Mouse (Mus musculus) midbrain, embryonic 13.5 days (tissue): Measurements from ENCODE around the gene Ptma. TPM values are rescaled to one million over a fixed set of nuclear protein-coding genes. Genes with fewer than 3 reads are reported as not detected.
"Not testable (repeated sequence)": the region's sequence is repeated elsewhere in the genome, so short reads cannot be mapped to it uniquely, and the experiment has no call there.

Experiments used
- ATAC-seq: fragments of 200-750 bp; cut with Nextera tagmentation; 2 replicates; pipeline ENCODE4 v1.8.0; 2017; ENCODE audit warnings: mild to moderate bottlenecking, moderate TSS enrichment, moderate library complexity
- H3K27ac ChIP-seq: fragments of 300-500 bp; sonication (generic); 2 replicates; pipeline ENCODE4 v1.5.1; 2015; ENCODE audit warnings: inconsistent platforms, mild to moderate bottlenecking, moderate library complexity
- H3K27me3 ChIP-seq: fragments of 300-500 bp; sonication (generic); 2 replicates; pipeline ENCODE4 v1.6.1; 2015; ENCODE audit warnings: mild to moderate bottlenecking, inconsistent platforms
- H3K36me3 ChIP-seq: fragments of 300-500 bp; sonication (generic); 2 replicates; pipeline ENCODE4 v1.6.1; 2015; ENCODE audit warnings: mild to moderate bottlenecking, inconsistent platforms
- H3K4me1 ChIP-seq: fragments of 300-500 bp; sonication (generic); replicated peaks from 2 replicates; pipeline ENCODE4 v1.6.1; 2015; ENCODE audit warnings: inconsistent platforms
- H3K4me2 ChIP-seq: fragments of 300-500 bp; sonication (generic); replicated peaks from 2 replicates; pipeline ENCODE4 v1.6.1; 2015; ENCODE audit warnings: moderate library complexity, mild to moderate bottlenecking, inconsistent platforms
- H3K4me3 ChIP-seq: fragments of 300-500 bp; sonication (generic); replicated peaks from 2 replicates; pipeline ENCODE4 v1.5.1; 2015; ENCODE audit warnings: mild to moderate bottlenecking, inconsistent platforms
- H3K9ac ChIP-seq: fragments of 300-500 bp; sonication (generic); replicated peaks from 2 replicates; pipeline ENCODE4 v1.6.1; 2015; ENCODE audit warnings: mild to moderate bottlenecking, inconsistent platforms
- H3K9me3 ChIP-seq: fragments of 300-500 bp; sonication (generic); 2 replicates; pipeline ENCODE4 v1.6.1; 2016; ENCODE audit warnings: mild to moderate bottlenecking, inconsistent platforms
- WGBS: fragments of 180-500 bp; shearing (Covaris S2); methylation state at CpG from one replicate; pipeline ENCODE4 v1.1.7; 2015; 5-methylcytosine and 5-hydroxymethylcytosine counted together
- polyA plus RNA-seq: library from polyadenylated mRNA; unstranded; fragments of >200 nt; fragmentation: Nextera tagmentation; extraction: Ambion mirVana; gene quantifications from 2 replicates; pipeline ENCODE4 v1.2.1, GENCODE M21; 2015

The Ptma gene
- polyA plus RNA-seq, 1 experiment from 2014 or later, result 2,381 TPM

DNA sequence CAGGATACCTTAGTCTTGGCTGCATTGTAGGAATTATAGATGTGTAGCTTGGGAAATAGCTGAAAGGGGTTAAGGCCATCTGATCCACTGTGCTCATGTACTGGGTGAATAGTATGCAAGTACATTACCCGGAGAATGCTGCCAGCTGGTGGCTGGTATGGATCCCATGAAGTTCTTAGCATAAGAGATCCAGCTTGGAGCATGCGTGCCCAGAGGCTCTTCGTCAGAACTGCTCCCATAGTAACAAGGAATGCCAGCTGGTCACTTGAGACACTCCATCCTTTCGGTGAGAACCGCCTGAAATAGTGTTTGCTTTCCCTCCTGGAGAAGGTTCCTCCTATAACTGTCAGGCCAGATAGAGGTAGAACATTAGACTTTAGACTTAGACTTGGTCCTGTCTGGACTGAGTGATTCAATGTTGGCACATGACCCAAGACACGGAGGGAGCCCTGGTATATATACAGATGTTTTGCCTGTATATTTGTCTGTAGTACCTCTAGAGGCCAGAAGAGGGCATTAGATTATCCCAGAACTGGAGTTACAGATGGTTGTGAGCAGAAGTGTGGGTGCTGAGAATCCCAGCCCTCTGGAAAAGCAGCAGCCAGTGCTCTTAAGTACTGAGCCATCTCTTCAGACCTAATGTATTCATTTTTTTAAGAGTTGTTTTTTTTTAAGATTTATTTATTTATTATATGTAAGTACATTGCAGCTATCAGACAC is 7.0 kb downstream of the Ptma start:
- H3K4me1 ChIP-seq, result peaks cover 33% of the 10 kb centered on the region
- WGBS, result 78% methylated on average over 6 of the region's 6 CpGs
- H3K9ac ChIP-seq, result no peak overlapping the region
- no peak overlapping the region for H3K4me3 ChIP-seq
- ATAC-seq, result no peak
- peaks cover 27% of the 10 kb centered on the region for H3K36me3 ChIP-seq
- peak overlapping the region; percentile 6; the same call in 1 of the 2 replicates for H3K27ac ChIP-seq
- H3K27me3 ChIP-seq, result no peaks in the 10 kb centered on the region
- no peaks in the 10 kb centered on the region for H3K9me3 ChIP-seq
- no peak overlapping the region for H3K4me2 ChIP-seq

DNA sequence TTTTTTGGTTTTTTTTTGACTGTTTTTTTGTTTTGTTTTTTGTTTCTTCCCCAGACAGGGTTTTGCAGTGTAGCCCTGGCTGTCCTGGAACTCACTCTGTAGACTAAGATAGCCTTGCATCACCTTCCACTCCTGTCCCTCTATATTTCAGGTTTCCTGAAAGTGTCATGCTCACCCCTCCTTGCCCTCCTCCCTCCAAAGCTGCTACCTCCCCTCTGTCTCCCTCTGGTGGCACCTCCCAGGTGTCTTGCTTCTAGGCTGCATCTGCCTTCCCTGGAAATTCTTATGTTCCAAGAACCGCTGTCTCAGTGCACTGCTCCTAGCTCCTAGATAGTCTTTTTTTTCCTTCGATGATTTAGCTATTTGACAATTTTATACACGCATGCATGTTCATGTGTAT is 11.9 kb downstream of the Ptma start:
- Histone ChIP-seq H3K36me3 (peaks cover 27% of the 10 kb centered on the region), H3K9me3 (no peaks in the 10 kb centered on the region), H3K9ac (no peak overlapping the region), H3K4me1 (no peaks in the 10 kb centered on the region), H3K4me2 (no peak overlapping the region), H3K27ac (no peak overlapping the region), H3K27me3 (no peaks in the 10 kb centered on the region), H3K4me3 (no peak overlapping the region)
- ATAC-seq, result no peak
- WGBS, result 57% methylated on average over 3 of the region's 3 CpGs

DNA sequence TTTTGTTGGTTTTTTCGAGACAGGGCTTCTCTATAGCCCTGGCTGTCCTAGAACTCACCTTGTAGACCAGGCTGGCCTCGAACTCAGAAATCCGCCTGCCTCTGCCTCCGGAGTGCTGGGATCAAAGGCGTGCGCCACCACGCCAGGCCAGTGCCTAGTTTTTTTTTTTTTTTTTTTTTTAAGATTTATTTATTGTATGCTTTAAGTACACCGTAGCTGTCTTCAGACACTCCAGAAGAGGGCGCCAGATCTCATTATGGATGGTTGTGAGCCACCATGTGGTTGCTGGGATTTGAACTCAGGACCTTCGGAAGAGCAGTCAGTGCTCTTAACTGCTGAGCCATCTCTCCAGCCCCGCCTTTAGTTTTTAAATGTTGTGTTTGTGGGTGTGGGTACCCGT is 13.1 kb downstream of the Ptma start:
- not testable (repeated sequence) for H3K9me3 ChIP-seq, H3K27me3 ChIP-seq

DNA sequence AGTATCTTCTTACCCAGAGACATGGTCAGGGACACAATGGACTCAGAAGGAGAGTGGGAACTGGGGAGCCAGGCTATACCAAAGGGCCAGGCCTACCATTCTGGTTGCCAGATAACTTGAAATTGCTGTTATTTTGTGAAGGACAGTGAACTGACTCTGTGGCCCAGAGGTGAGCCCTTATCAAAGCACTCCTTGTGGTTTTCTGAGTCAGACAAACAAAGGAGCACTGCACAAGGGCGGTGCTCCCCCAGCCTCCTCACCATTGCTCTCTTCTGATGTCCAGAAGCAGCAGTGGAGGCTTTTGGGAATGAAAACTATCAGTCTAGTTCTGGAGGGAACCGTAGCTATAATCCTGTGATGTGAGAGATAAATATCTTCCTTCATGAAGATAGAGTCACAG is 16.1 kb downstream of the Ptma start:
- peaks cover 63% of the 10 kb centered on the region for H3K36me3 ChIP-seq
- WGBS, result 96% methylated on average over 2 of the region's 2 CpGs

More for the DNA sequence above, 13.1 kb downstream of the Ptma start:
- not testable (repeated sequence) for H3K4me1 ChIP-seq, H3K27ac ChIP-seq, H3K4me3 ChIP-seq, H3K4me2 ChIP-seq, H3K9ac ChIP-seq, ATAC-seq
- 89% methylated on average over 12 of the region's 12 CpGs for WGBS
- H3K36me3 ChIP-seq, result peaks cover 36% of the 10 kb centered on the region

DNA sequence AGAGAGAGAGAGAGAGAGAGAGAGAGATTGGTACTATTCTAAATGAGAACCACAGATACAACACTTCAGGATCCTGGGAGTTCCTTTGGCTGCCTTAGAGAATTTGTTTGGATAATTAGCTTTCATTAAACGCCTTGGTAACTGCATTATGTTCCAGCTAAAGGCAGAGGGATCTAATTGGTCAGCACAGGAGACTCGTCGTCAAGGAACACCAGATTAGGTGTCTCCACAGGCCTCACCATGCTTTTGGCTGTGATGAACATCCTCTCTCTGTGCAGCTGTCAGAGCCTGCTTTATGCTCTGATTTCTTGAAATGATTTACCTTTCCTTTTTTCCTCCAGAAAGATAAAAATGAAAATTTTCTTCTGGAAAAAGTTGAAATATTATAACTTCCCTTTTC is 20.3 kb downstream of the Ptma start:
- no peaks in the 10 kb centered on the region for H3K27me3 ChIP-seq
- H3K4me2 ChIP-seq, result no peak overlapping the region
- ATAC-seq, result no peak
- no peak overlapping the region for H3K4me3 ChIP-seq
- H3K36me3 ChIP-seq, result peaks cover 61% of the 10 kb centered on the region
- no peaks in the 10 kb centered on the region for H3K9me3 ChIP-seq
- no peak overlapping the region for H3K27ac ChIP-seq
- no peaks in the 10 kb centered on the region for H3K4me1 ChIP-seq
- H3K9ac ChIP-seq, result no peak overlapping the region
- WGBS, result 55% methylated on average over 3 of the region's 3 CpGs

More for the DNA sequence above, 16.1 kb downstream of the Ptma start:
- no peaks in the 10 kb centered on the region for H3K4me1 ChIP-seq
- no peak overlapping the region for H3K27ac ChIP-seq
- H3K4me2 ChIP-seq, result no peak overlapping the region
- no peaks in the 10 kb centered on the region for H3K9me3 ChIP-seq
- H3K27me3 ChIP-seq, result no peaks in the 10 kb centered on the region
- H3K4me3 ChIP-seq, result no peak overlapping the region
- no peak for ATAC-seq
- H3K9ac ChIP-seq, result no peak overlapping the region

DNA sequence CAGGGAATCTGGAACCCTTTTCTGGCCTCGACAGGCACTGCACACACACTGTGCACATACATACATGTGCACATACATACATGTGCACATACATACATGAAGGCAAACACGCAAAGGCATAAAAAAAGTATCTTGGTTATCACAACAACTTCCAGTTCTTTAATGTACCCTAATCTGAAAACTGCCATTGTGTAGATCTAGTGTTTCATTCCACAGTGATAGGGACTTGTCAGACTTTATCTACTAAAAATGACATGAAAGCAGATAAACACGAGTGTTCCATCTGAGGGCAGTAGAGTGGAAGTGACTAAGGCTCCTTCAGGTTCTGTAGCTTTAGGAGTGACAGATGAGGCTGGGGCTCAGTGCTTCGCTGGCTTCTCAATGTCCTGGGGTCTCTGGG is 24.8 kb downstream of the Ptma start:
- 68% methylated on average over 4 of the region's 4 CpGs for WGBS
- H3K9me3 ChIP-seq, result no peaks in the 10 kb centered on the region
- H3K27ac ChIP-seq, result no peak overlapping the region
- peaks cover 21% of the 10 kb centered on the region for H3K36me3 ChIP-seq
- ATAC-seq, result no peak
- no peak overlapping the region for H3K9ac ChIP-seq
- no peaks in the 10 kb centered on the region for H3K4me1 ChIP-seq
- no peak overlapping the region for H3K4me3 ChIP-seq
- H3K27me3 ChIP-seq, result no peaks in the 10 kb centered on the region
- no peak overlapping the region for H3K4me2 ChIP-seq

DNA sequence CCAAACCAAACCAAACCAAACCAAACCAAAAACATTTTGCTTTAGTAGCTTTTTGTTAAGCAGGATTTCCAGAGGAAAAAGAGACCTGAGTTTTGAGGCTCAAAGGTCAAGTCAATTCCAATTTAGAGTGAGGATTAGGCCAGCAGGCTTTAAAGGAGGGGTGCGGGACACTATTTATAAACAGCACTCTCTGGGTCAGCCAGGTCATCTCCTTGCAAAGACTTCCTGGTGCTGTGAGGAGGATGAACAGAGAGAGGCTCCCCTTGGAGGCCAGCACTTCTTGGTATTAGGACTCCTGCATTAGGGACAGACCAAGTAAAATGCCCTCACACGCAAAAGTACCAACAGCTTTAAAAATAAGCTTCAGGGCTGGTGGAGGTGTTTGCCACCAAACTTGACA is 25.4 kb downstream of the Ptma start:
- Histone ChIP-seq H3K9me3 (no peaks in the 10 kb centered on the region), H3K4me2 (no peak overlapping the region), H3K4me1 (no peaks in the 10 kb centered on the region), H3K27me3 (no peaks in the 10 kb centered on the region), H3K9ac (no peak overlapping the region), H3K27ac (no peak overlapping the region), H3K36me3 (peaks cover 21% of the 10 kb centered on the region), H3K4me3 (no peak overlapping the region)
- no peak for ATAC-seq
- WGBS, result 12% methylated on average over 2 of the region's 2 CpGs

DNA sequence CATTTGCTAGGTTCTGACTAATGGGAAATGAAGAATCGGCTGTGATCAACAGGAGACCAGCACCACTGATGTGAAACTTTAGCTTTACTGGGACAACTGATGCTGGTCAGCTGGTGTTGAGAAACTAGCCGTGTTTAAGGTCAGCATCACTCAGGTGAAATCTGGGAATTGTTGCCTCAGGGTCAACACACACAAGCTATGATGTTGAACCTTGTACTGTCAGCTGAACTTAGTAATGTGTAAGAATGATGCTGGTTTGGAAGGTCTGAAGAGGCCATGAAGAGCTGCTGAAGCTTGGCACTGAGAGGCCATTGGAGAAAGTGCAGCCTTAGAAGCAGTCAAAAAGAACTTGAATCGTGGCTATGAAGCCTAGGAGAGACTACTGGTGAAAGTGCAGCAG is 29.1 kb downstream of the Ptma start:
- no peak overlapping the region for H3K27ac ChIP-seq
- no peaks in the 10 kb centered on the region for H3K9me3 ChIP-seq
- H3K4me1 ChIP-seq, result no peaks in the 10 kb centered on the region
- no peak overlapping the region for H3K4me2 ChIP-seq
- no peak overlapping the region for H3K4me3 ChIP-seq
- 89% methylated on average over 3 of the region's 3 CpGs for WGBS
- no peaks in the 10 kb centered on the region for H3K27me3 ChIP-seq
- H3K36me3 ChIP-seq, result peaks cover 26% of the 10 kb centered on the region
- no peak for ATAC-seq
- no peak overlapping the region for H3K9ac ChIP-seq

DNA sequence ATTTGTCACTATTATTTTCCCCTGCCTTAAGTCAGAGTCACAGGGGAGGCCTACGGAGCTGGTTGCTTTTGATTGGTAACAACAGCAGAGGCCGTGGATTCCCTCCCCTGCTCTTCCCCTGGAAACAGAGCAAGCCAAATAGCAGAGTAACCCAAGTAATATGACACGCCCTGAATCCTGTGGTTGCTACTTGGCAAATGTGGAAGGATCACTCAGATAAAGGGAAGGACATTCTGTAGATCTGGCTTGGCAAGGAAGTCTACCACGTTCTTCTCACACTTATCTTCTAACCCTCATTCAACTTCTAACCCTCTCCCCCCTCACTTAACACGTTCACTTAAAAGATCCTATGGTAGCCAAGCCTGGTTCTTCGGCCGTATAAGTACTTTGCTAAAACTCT is 31.3 kb downstream of the Ptma start:
- Histone ChIP-seq H3K4me2 (no peak overlapping the region), H3K36me3 (peaks cover 29% of the 10 kb centered on the region), H3K27ac (no peak overlapping the region), H3K9ac (no peak overlapping the region), H3K9me3 (no peaks in the 10 kb centered on the region), H3K4me1 (no peaks in the 10 kb centered on the region), H3K27me3 (no peaks in the 10 kb centered on the region), H3K4me3 (no peak overlapping the region)
- 83% methylated on average over 7 of the region's 7 CpGs for WGBS
- ATAC-seq, result no peak

DNA sequence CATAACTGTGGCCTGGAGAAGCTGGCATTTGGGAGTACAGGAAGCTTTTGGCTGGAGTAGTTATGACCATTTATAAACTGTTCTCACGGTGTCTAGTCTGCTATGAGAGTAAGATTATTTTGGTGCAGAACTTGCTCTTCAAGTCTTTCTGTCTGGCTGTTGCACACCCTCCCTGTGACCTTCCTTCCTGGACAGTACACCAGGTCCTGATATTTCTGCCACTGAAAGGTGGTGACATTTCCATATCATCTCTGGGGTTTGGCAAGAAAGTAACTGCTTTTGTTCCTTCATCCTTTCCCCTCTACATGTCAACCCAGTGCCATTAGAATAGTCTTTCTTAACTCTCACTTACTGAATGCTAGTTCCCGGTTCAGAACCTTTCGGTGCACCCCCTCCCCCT is 32.7 kb downstream of the Ptma start:
- Histone ChIP-seq H3K9me3 (no peaks in the 10 kb centered on the region), H3K4me2 (no peak overlapping the region), H3K27ac (no peak overlapping the region), H3K36me3 (peaks cover 42% of the 10 kb centered on the region), H3K9ac (no peak overlapping the region), H3K4me3 (no peak overlapping the region), H3K27me3 (no peaks in the 10 kb centered on the region), H3K4me1 (no peaks in the 10 kb centered on the region)
- WGBS, result 92% methylated on average over 3 of the region's 3 CpGs
- ATAC-seq, result no peak

DNA sequence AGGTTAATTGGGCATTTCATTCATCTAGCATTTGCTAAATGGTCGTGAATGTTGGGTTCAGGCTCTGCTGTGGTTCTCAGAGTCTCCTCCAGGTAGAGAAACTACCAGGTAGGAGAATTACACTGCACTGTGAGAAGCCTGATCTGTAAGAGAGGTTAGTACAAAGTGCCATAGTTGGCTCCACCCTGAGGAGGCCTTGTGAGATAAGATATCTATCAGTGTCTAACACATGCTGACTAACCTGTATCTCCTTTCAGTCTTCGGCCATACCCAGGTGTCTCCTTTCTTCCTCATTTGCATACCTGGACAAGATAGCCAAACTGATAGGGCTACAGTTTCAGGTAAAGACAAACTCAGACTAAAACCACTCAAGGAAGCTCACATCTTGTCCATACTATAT is 36.1 kb downstream of the Ptma start:
- H3K27ac ChIP-seq, result no peak overlapping the region
- H3K4me2 ChIP-seq, result no peak overlapping the region

DNA sequence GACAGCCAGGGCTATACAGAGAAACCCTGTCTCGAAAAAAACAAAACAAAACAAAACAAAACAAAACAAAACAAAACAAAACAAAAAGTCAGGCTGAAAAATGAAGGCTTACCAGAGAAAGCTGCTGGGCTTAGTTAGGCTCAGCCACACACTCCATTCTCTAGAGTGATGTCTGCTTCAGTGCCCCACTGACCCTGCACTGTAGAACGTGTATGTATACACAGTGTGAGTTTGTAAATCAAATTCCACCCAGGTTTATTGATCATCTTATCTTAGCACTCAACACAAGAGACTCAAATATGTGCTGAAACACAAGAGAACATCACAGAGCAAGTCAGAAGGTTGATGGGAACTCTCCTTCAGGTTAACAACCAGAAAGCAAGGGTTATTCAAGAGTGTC is 41.9 kb downstream of the Ptma start:
- Histone ChIP-seq H3K4me1 (no peaks in the 10 kb centered on the region), H3K4me2 (no peak overlapping the region), H3K4me3 (no peak overlapping the region), H3K9me3 (no peaks in the 10 kb centered on the region), H3K9ac (no peak overlapping the region), H3K36me3 (peaks cover 10% of the 10 kb centered on the region), H3K27me3 (no peaks in the 10 kb centered on the region), H3K27ac (no peak overlapping the region)
- 83% methylated on average over 2 of the region's 2 CpGs for whole genome bisulfite sequencing
- no peak for ATAC-seq

More for the DNA sequence above, 36.1 kb downstream of the Ptma start:
- no peaks in the 10 kb centered on the region for H3K27me3 ChIP-seq
- no peak for ATAC-seq
- H3K4me1 ChIP-seq, result no peaks in the 10 kb centered on the region
- no peak overlapping the region for H3K4me3 ChIP-seq
- 96% methylated on average over 2 of the region's 2 CpGs for WGBS
- H3K36me3 ChIP-seq, result peaks cover 29% of the 10 kb centered on the region
- H3K9ac ChIP-seq, result no peak overlapping the region
- no peaks in the 10 kb centered on the region for H3K9me3 ChIP-seq

DNA sequence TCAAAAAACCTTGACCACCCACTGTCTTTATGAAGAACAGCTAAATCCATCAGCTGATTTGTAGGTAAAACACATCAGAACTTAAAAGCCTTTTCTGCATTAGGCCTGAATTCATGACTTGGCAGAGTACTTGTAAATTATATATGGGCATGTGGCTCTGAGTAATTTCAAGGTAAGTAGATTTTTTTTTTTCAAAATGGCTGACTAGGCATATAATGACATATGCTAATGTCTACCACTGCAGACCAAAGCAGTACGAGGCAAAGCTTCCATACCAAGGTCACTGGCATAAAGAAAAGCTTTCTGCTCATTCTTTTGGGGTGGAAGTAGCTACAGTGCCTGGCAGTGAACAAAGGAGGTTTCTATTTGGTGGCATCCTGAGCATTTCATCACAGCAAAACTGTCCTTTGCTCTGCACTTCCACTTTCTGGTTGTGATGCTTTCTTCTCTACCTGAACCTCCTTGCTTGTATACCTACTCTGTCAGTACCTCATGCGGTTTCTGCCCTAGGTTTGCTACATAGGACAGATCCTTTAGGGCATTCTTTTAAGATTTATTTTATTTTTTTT is 42.9 kb downstream of the Ptma start:
- Histone ChIP-seq H3K4me2 (no peak overlapping the region), H3K9ac (no peak overlapping the region), H3K9me3 (no peaks in the 10 kb centered on the region), H3K27me3 (no peaks in the 10 kb centered on the region), H3K36me3 (peaks cover 3% of the 10 kb centered on the region; the same call in 1 of the 2 replicates), H3K4me3 (no peak overlapping the region), H3K4me1 (no peaks in the 10 kb centered on the region), H3K27ac (no peak overlapping the region)
- 87% methylated on average over 2 of the region's 2 CpGs for WGBS
- ATAC-seq, result no peak
